Mouse (Mus musculus) spleen, adult 2 months (tissue): ENCODE measurements around the gene Gm11084. TPM values are rescaled to one million over a fixed set of nuclear protein-coding genes. Genes with fewer than 3 reads are reported as not detected.
"Not testable (repeated sequence)": the region's sequence is repeated elsewhere in the genome, so short reads cannot be mapped to it uniquely, and the experiment has no call there.

Experiments used
- DNase-seq, 2 experiments: peaks; one replicate each; pipeline versions ENCODE4 v3.0.0 to v3.0.0-alpha.2; 2012 to 2021; ENCODE audit warnings: low spot score in 2 of 2, low read depth in 1 of 2
- H3K27ac ChIP-seq: fragments of 200-500 bp; 2 replicates; pipeline ENCODE4 v1.5.1; 2012; ENCODE audit warnings: low read length, inconsistent platforms; ENCODE audit not compliant: insufficient read depth
- H3K27me3 ChIP-seq: fragments of 200-500 bp; 2 replicates; pipeline ENCODE4 v1.6.1; 2012; ENCODE audit warnings: mild to moderate bottlenecking, moderate library complexity, low read length, inconsistent platforms; ENCODE audit not compliant: control insufficient read depth, insufficient read depth
- H3K36me3 ChIP-seq: fragments of 200-500 bp; 2 replicates; pipeline ENCODE4 v1.6.1; 2012; ENCODE audit warnings: mild to moderate bottlenecking, low read length, inconsistent platforms; ENCODE audit not compliant: control insufficient read depth, insufficient read depth
- H3K4me1 ChIP-seq: fragments of 200-500 bp; 2 replicates; pipeline ENCODE4 v1.6.1; 2011; ENCODE audit warnings: inconsistent platforms; ENCODE audit not compliant: control insufficient read depth, insufficient read depth, insufficient read length
- H3K4me3 ChIP-seq: fragments of 200-500 bp; 2 replicates; pipeline ENCODE4 v1.5.1; 2011; ENCODE audit warnings: mild to moderate bottlenecking, inconsistent platforms; ENCODE audit not compliant: insufficient read depth, insufficient read length; ENCODE audit errors: extremely low read depth
- CTCF ChIP-seq: fragments of 200-500 bp; IDR thresholded peaks from 2 replicates; pipeline ENCODE4 v1.5.1; 2011; ENCODE audit warnings: mild to moderate bottlenecking, inconsistent platforms; ENCODE audit not compliant: insufficient read depth, insufficient read length, insufficient replicate concordance; ENCODE audit errors: extremely low read depth
- POLR2A ChIP-seq: fragments of 200-500 bp; IDR thresholded peaks from 2 replicates; pipeline ENCODE4 v1.6.1; 2011; ENCODE audit warnings: low read depth, low read length, inconsistent platforms
- WGBS: fragments of 180-500 bp; shearing (Covaris S2); methylation state at CpG from one replicate; pipeline ENCODE4 v1.1.7; 2018; 5-methylcytosine and 5-hydroxymethylcytosine counted together
- polyA plus RNA-seq: library from polyadenylated mRNA; depleted of rRNA; stranded (reverse); fragments of >200 nt; gene quantifications from 2 replicates; pipeline ENCODE4 v1.2.3, GENCODE M21; 2012

The Gm11084 gene
- polyA plus RNA-seq, 1 experiment = not detected

DNA sequence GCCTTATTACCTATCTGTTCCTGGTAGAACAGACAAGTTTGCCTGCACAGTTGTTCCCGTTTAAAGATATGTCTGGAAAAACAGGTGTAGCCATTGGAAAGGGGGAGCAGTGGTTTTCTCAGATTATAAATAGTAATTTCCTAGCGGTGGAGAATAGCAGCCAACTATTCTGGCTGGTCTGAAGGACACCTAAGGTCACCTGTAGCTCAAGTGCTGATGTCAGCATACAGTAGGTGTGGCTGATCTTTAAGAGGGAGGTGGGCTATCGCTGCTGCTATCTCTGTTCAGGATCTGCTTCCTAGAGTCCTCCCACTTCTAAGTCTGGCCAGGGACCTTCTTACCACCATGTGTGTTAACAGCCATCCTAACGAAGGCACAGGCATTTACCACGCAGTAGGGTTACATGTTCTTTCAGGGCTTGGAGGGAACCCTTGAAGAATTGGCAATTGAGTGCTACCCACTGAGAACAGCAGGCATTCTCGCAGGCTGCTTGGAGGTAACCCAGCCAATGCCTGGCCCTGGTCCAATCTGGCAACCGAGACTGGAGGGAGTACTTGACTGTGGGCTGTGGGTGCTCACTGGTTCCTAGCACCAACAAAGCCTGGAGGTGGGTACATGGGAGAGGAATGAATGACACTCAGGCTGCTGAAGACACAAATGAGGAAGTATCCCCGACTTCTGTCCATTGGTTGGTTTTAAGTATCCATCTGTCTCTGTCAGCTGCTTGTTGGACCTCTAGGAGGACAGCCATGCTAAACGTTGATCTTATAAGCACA, 33.0 kb upstream of the Gm11084 start:
- Histone ChIP-seq H3K4me3 (no peak overlapping the region), H3K4me1 (no peaks in the 10 kb centered on the region), H3K27me3 (no peaks in the 10 kb centered on the region), H3K27ac (no peak overlapping the region), H3K36me3 (no peaks in the 10 kb centered on the region)
- TF ChIP-seq POLR2A (no peak), CTCF (no peak)
- no peak for DNase-seq
- 69% methylated on average over 9 of the region's 9 CpGs for WGBS

- DNase-seq, H3K27me3 ChIP-seq: not testable (repeated sequence)
- WGBS = 58% methylated on average over 9 of the region's 9 CpGs
These were observed 27.5 kb upstream of the Gm11084 start for GRCm38 (mm10) chr2:73014063-73014462.

GRCm38 (mm10) chr2:73012636-73013035, 26.1 kb upstream of the Gm11084 start:
- Histone ChIP-seq H3K4me1 (no peaks in the 10 kb centered on the region), H3K4me3 (no peak overlapping the region), H3K27ac (no peak overlapping the region), H3K27me3 (peaks cover 2% of the 10 kb centered on the region; the same call in 1 of the 2 replicates), H3K36me3 (no peaks in the 10 kb centered on the region)
- DNase-seq = no peak
- TF ChIP-seq POLR2A = no peak
- no peak for TF ChIP-seq CTCF
- 85% methylated on average over 20 of the region's 20 CpGs for WGBS

More at GRCm38 (mm10) chr2:73014063-73014462, 27.5 kb upstream of the Gm11084 start:
- H3K36me3 ChIP-seq, H3K4me3 ChIP-seq, H3K27ac ChIP-seq, H3K4me1 ChIP-seq: not testable (repeated sequence)

DNA sequence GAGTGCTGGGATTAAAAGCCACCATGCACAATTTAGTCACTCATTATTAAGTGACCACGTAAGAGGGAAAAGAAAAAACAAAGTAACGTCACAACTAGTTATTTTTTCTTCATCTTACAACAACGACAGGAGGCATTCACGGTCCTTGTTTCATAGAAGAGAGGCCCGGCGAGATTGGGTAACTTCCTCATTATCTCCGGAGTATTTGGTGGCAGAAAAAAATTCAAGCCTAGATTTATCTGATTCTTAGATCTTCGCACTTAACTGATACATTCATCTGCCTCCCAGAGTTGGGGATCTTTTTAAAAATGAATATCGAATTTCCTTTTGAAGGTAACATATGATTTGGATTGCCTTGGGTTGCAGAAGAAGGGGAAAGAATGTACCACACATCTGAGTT, 21.0 kb upstream of the Gm11084 start:
- Histone ChIP-seq H3K4me3 (no peak overlapping the region), H3K36me3 (no peaks in the 10 kb centered on the region), H3K27ac (no peak overlapping the region), H3K27me3 (peaks cover under 1% of the 10 kb centered on the region; the same call in 1 of the 2 replicates), H3K4me1 (peaks cover 15% of the 10 kb centered on the region)
- no peak for DNase-seq
- 66% methylated on average over 9 of the region's 9 CpGs for WGBS
- TF ChIP-seq POLR2A (no peak), CTCF (no peak)

GRCm38 (mm10) chr2:73005611-73006515, 19.3 kb upstream of the Gm11084 start:
- 50% methylated on average over 3 of the region's 3 CpGs for WGBS

GRCm38 (mm10) chr2:73003751-73004717, 17.5 kb upstream of the Gm11084 start:
- H3K27me3 ChIP-seq = no peaks in the 10 kb centered on the region
- no peaks in the 10 kb centered on the region for H3K36me3 ChIP-seq
- WGBS = 9% methylated on average over 24 of the region's 24 CpGs
- peak overlapping the region; percentile 10; the same call in 1 of the 2 replicates for H3K4me3 ChIP-seq
- peak in 1 of 2 experiments; percentile 37 for DNase-seq
- no peak for TF ChIP-seq POLR2A
- TF ChIP-seq CTCF = no peak
- peak overlapping the region; percentile 62 for H3K27ac ChIP-seq
- peaks cover 21% of the 10 kb centered on the region for H3K4me1 ChIP-seq

More at GRCm38 (mm10) chr2:73005611-73006515, 19.3 kb upstream of the Gm11084 start:
- no peak for TF ChIP-seq POLR2A
- no peak for TF ChIP-seq CTCF
- no peak overlapping the region for H3K4me3 ChIP-seq
- H3K27me3 ChIP-seq = no peaks in the 10 kb centered on the region
- H3K27ac ChIP-seq = no peak overlapping the region
- peaks cover 21% of the 10 kb centered on the region for H3K4me1 ChIP-seq
- no peaks in the 10 kb centered on the region for H3K36me3 ChIP-seq
- DNase-seq = no peak
